Mouse (Mus musculus): ENCODE data around the gene Foxp4. TPM values are rescaled to one million over a fixed set of nuclear protein-coding genes. Genes with fewer than 3 reads are reported as not detected.

Gene Foxp4
- polyA plus RNA-seq, 1 experiment from 2014 or later, result 9.5 TPM

- H3K4me2 ChIP-seq (ENCODE audit: low read length), result no peak overlapping the region
- H3K4me1 ChIP-seq (replicated peaks; ENCODE audit: insufficient read depth, low read length), result no peaks in the 10 kb centered on the region
- WGBS, result 73% methylated on average over 8 of the region's 8 CpGs
- H3K9ac ChIP-seq (ENCODE audit: low read depth, low read length), result no peak overlapping the region
- no peaks in the 10 kb centered on the region for H3K36me3 ChIP-seq (ENCODE audit: insufficient read depth, low read length)
- peak; percentile 36 for DNase-seq (ENCODE audit: low spot score)
- no peak for ATAC-seq (replicated peaks; ENCODE audit: low FRiP score, low read depth)
- no peaks in the 10 kb centered on the region for H3K9me3 ChIP-seq (replicated peaks; ENCODE audit: low read length)
- no peak for TF ChIP-seq CTCF (IDR thresholded peaks at IDR 0.05; ENCODE audit: low read depth)
- no peak overlapping the region for H3K27ac ChIP-seq
- no peaks in the 10 kb centered on the region for H3K27me3 ChIP-seq (ENCODE audit: insufficient read depth, low read length)
- H3K4me3 ChIP-seq (replicated peaks; ENCODE audit: low read depth, low read length), result no peak overlapping the region
These were observed 103.1 kb downstream of the Foxp4 start for GRCm38 (mm10) chr17:47821339-47821738.

- Histone ChIP-seq H3K27me3 (ENCODE audit: insufficient read depth, low read length) (0 out of 2 replicates have a peak, but pooled peaks cover 2% of the 10 kb centered on the region), H3K36me3 (ENCODE audit: insufficient read depth, low read length) (no peaks in the 10 kb centered on the region), H3K27ac (no peak overlapping the region), H3K9me3 (replicated peaks; ENCODE audit: low read length) (no peaks in the 10 kb centered on the region), H3K9ac (ENCODE audit: low read depth, low read length) (no peak overlapping the region), H3K4me3 (replicated peaks; ENCODE audit: low read depth, low read length) (no peak overlapping the region), H3K4me2 (ENCODE audit: low read length) (no peak overlapping the region), H3K4me1 (replicated peaks; ENCODE audit: insufficient read depth, low read length) (no peaks in the 10 kb centered on the region)
- no peak for DNase-seq (ENCODE audit: low spot score)
- TF ChIP-seq CTCF (IDR thresholded peaks at IDR 0.05; ENCODE audit: low read depth), result no peak
- 84% methylated on average over 13 of the region's 13 CpGs for WGBS
- ATAC-seq (replicated peaks; ENCODE audit: low FRiP score, low read depth), result no peak
These were observed 106.3 kb downstream of the Foxp4 start for GRCm38 (mm10) chr17:47818038-47818725.

Other genes starting within 250 kb of the Foxp4 start
- gene Tomm6, start 236.3 kb downstream of the Foxp4 start, polyA plus RNA-seq (2015; fragmentation: Nextera tagmentation; extraction: Ambion mirVana), result 450 and 462 TPM in 2 replicates
- 6.8 and 8.3 TPM in 2 replicates for gene Frs3, start 235.6 kb downstream of the Foxp4 start, polyA plus RNA-seq (2015; fragmentation: Nextera tagmentation; extraction: Ambion mirVana)
- 0.25 and 0.36 TPM in 2 replicates for gene Gm21981, start 230.2 kb downstream of the Foxp4 start, polyA plus RNA-seq (2015; fragmentation: Nextera tagmentation; extraction: Ambion mirVana)
- gene Prickle4, start 229.9 kb downstream of the Foxp4 start, polyA plus RNA-seq (2015; fragmentation: Nextera tagmentation; extraction: Ambion mirVana), result 1.1 and 1.2 TPM in 2 replicates
- 0.08 and 0.09 TPM in 2 replicates for gene Pgc, start 197.8 kb downstream of the Foxp4 start, polyA plus RNA-seq (2015; fragmentation: Nextera tagmentation; extraction: Ambion mirVana)
- 23.0 and 23.1 TPM in 2 replicates for gene Tfeb, start 187.6 kb downstream of the Foxp4 start, polyA plus RNA-seq (2015; fragmentation: Nextera tagmentation; extraction: Ambion mirVana)
- gene Mdfi, start 90.0 kb downstream of the Foxp4 start, polyA plus RNA-seq (2015; fragmentation: Nextera tagmentation; extraction: Ambion mirVana), result 5.5 and 6.2 TPM in 2 replicates
- gene 1700122O11Rik, start 113.6 kb upstream of the Foxp4 start, polyA plus RNA-seq (2015; fragmentation: Nextera tagmentation; extraction: Ambion mirVana), result not detected in 2 replicates
- not detected in 2 replicates for gene 1700067P10Rik, start 164.7 kb upstream of the Foxp4 start, polyA plus RNA-seq (2015; fragmentation: Nextera tagmentation; extraction: Ambion mirVana)
- not detected in 2 replicates for gene 9830107B12Rik, start 221.6 kb upstream of the Foxp4 start, polyA plus RNA-seq (2015; fragmentation: Nextera tagmentation; extraction: Ambion mirVana)
- gene A530064D06Rik, start 242.6 kb upstream of the Foxp4 start, polyA plus RNA-seq (2015; fragmentation: Nextera tagmentation; extraction: Ambion mirVana), result 0.08 and 0.26 TPM in 2 replicates